In genomic region chr2:116058511-116058910, GRCm38 (mm10) we compare ENCODE assay signal across 10 mouse cellular contexts. TPM values are rescaled to one million over a fixed set of nuclear protein-coding genes. Genes with fewer than 3 reads are reported as not detected.
A peak's percentile ranks its signal among the peaks of the same experiment; 100 is the strongest.
DNase-seq lines count a peak whose midpoint lies in the region; ATAC-seq lines count a peak whose summit lies in the region.
"Had no signal": no experiment of that assay in that cellular context is flagged by ENCODE, and none has a peak within 500 bp of the region (broad histone marks: within the 10 kb centered on the region; RNA-seq: fewer than 3 reads in every experiment).

No protein-coding gene starts in this region.

- H3K27ac ChIP-seq in kidney, embryonic 16.5 days (ENCODE audit: low read length) = peak overlapping the region; percentile 54
- H3K27ac ChIP-seq in forebrain, embryonic 12.5 days = 0 out of 2 replicates have a peak overlapping the region, but pooled peaks have one; percentile 21
- peak overlapping the region; percentile 98 for H3K27ac ChIP-seq in intestine, embryonic 14.5 days (ENCODE audit: low read depth)
- H3K27ac ChIP-seq in neural tube, embryonic 14.5 days (ENCODE audit: low read depth, low read length) = no peak overlapping the region

- H3K4me2 ChIP-seq in kidney, embryonic 16.5 days (replicated peaks; ENCODE audit: low read depth, low read length) = peak overlapping the region; percentile 78
- H3K4me2 ChIP-seq in forebrain, embryonic 12.5 days = peak overlapping the region; percentile 69
- H3K4me2 ChIP-seq in intestine, embryonic 14.5 days (ENCODE audit: low read length) = peak overlapping the region; percentile 68
- peak overlapping the region; percentile 85 for H3K4me2 ChIP-seq in neural tube, embryonic 14.5 days (ENCODE audit: low read depth, low read length)

- peaks cover 49% of the 10 kb centered on the region for H3K4me1 ChIP-seq in kidney, embryonic 16.5 days (ENCODE audit: insufficient read depth, low read length)
- H3K4me1 ChIP-seq in forebrain, embryonic 12.5 days = peaks cover 79% of the 10 kb centered on the region
- H3K4me1 ChIP-seq in intestine, embryonic 14.5 days (replicated peaks; ENCODE audit: control insufficient read depth, insufficient read depth, low read length) = peaks cover 13% of the 10 kb centered on the region
- peaks cover 38% of the 10 kb centered on the region for H3K4me1 ChIP-seq in neural tube, embryonic 14.5 days (ENCODE audit: control insufficient read depth, insufficient read depth, low read length)

- peak overlapping the region; percentile 97 for H3K9ac ChIP-seq in kidney, embryonic 16.5 days (replicated peaks; ENCODE audit: low read length)
- peak overlapping the region; percentile 97 for H3K9ac ChIP-seq in forebrain, embryonic 12.5 days
- peak overlapping the region; percentile 99 for H3K9ac ChIP-seq in intestine, embryonic 14.5 days (ENCODE audit: low read length)
- H3K9ac ChIP-seq in neural tube, embryonic 14.5 days (replicated peaks; ENCODE audit: low read depth, low read length) = no peak overlapping the region; the same call in 1 of the 2 replicates

- peak overlapping the region; percentile 83 for H3K4me3 ChIP-seq in kidney, embryonic 16.5 days (ENCODE audit: low read length)
- H3K4me3 ChIP-seq in forebrain, embryonic 12.5 days (replicated peaks) = peak overlapping the region; percentile 77
- H3K4me3 ChIP-seq in intestine, embryonic 14.5 days (ENCODE audit: low read depth, low read length) = peak overlapping the region; percentile 78
- peak overlapping the region; percentile 59 for H3K4me3 ChIP-seq in neural tube, embryonic 14.5 days (ENCODE audit: low read depth, low read length)

- WGBS in kidney, embryonic 16.5 days = 17% methylated on average over 9 of the region's 9 CpGs
- 59% methylated on average over 9 of the region's 9 CpGs for WGBS in forebrain, embryonic 12.5 days
- WGBS in intestine, embryonic 14.5 days = 29% methylated on average over 9 of the region's 9 CpGs
- 26% methylated on average over 9 of the region's 9 CpGs for WGBS in neural tube, embryonic 14.5 days

- H3K27me3 ChIP-seq in kidney, embryonic 16.5 days (ENCODE audit: insufficient read depth, low read length) = no peaks in the 10 kb centered on the region
- peaks cover 14% of the 10 kb centered on the region for H3K27me3 ChIP-seq in forebrain, embryonic 12.5 days
- 0 out of 2 replicates have a peak, but pooled peaks cover 2% of the 10 kb centered on the region for H3K27me3 ChIP-seq in intestine, embryonic 14.5 days (replicated peaks; ENCODE audit: control insufficient read depth, insufficient read depth, low read length)
- no peaks in the 10 kb centered on the region; the same call in 1 of the 2 replicates for H3K27me3 ChIP-seq in neural tube, embryonic 14.5 days (ENCODE audit: control insufficient read depth, insufficient read depth, low read length)

- H3K36me3 ChIP-seq in kidney, embryonic 16.5 days (ENCODE audit: insufficient read depth, low read length) = peaks cover 3% of the 10 kb centered on the region; the same call in 1 of the 2 replicates
- H3K36me3 ChIP-seq in forebrain, embryonic 12.5 days (replicated peaks) = peaks cover 13% of the 10 kb centered on the region; the same call in 1 of the 2 replicates
- peaks cover 13% of the 10 kb centered on the region; the same call in 1 of the 2 replicates for H3K36me3 ChIP-seq in intestine, embryonic 14.5 days (ENCODE audit: control insufficient read depth, insufficient read depth, low read length)
- H3K36me3 ChIP-seq in neural tube, embryonic 14.5 days (ENCODE audit: control insufficient read depth, insufficient read depth, low read length) = no peaks in the 10 kb centered on the region

- H3K9me3 ChIP-seq in kidney, embryonic 16.5 days (ENCODE audit: low read length) = no peaks in the 10 kb centered on the region
- no peaks in the 10 kb centered on the region for H3K9me3 ChIP-seq in forebrain, embryonic 12.5 days
- H3K9me3 ChIP-seq in intestine, embryonic 14.5 days (ENCODE audit: control insufficient read depth, low read length) = no peaks in the 10 kb centered on the region
- no peaks in the 10 kb centered on the region for H3K9me3 ChIP-seq in neural tube, embryonic 14.5 days (ENCODE audit: control insufficient read depth, low read length)

- DNase-seq in kidney, adult 9 months = no peak
- peak; percentile 58 for DNase-seq in intestine, embryonic 14.5 days (ENCODE audit: low spot score)
- DNase-seq in natural killer cell, adult 2 months (ENCODE audit: low spot score in 2 of 2) = no peak
- DNase-seq in right cerebral cortex, postnatal 25 days = no peak
- DNase-seq in ovary, adult 18-20 months (ENCODE audit: low spot score) = no peak
- DNase-seq: kidney, adult 18-20 months; right cerebral cortex, postnatal 4 days had no signal

- no peak for ATAC-seq in kidney, embryonic 16.5 days (ENCODE audit: low FRiP score, low TSS enrichment)
- no peak for ATAC-seq in forebrain, embryonic 12.5 days (ENCODE audit: low FRiP score)
- no peak for ATAC-seq in intestine, embryonic 14.5 days (replicated peaks; ENCODE audit: low FRiP score, low TSS enrichment, low read depth)
- no peak for ATAC-seq in neural tube, embryonic 14.5 days (ENCODE audit: low read depth)

RNA-seq across cellular contexts. Expression of gene Meis2, which starts 7.1 kb away (rescaled TPM):
- polyA plus RNA-seq in kidney, embryonic 16.5 days (2015; fragmentation: Nextera tagmentation; extraction: Ambion mirVana) = 72.6 and 90.3 TPM in 2 replicates
- polyA plus RNA-seq in forebrain, embryonic 12.5 days (2016; fragmentation: Nextera tagmentation; extraction: Ambion mirVana) = 104 and 111 TPM in 2 replicates
- polyA plus RNA-seq in intestine, embryonic 14.5 days (2014; fragmentation: Nextera tagmentation; extraction: Ambion mirVana) = 67.3 and 73.2 TPM in 2 replicates
- polyA plus RNA-seq in neural tube, embryonic 14.5 days (2014; fragmentation: Nextera tagmentation; extraction: Ambion mirVana) = 102 and 117 TPM in 2 replicates
